Mouse (Mus musculus) forebrain, embryonic 13.5 days (tissue): ENCODE data around the gene Gm6401. TPM values are rescaled to one million over a fixed set of nuclear protein-coding genes. Genes with fewer than 3 reads are reported as not detected.
"Not testable (repeated sequence)": the region's sequence is repeated elsewhere in the genome, so short reads cannot be mapped to it uniquely, and the experiment has no call there.

ENCODE experiments used
- ATAC-seq: fragments of 200-750 bp; cut with Nextera tagmentation; 2 replicates; pipeline ENCODE4 v1.8.0; 2017
- H3K27ac ChIP-seq: fragments of 300-500 bp; sonication (generic); 2 replicates; pipeline ENCODE4 v1.5.1; 2015; ENCODE audit warnings: inconsistent platforms, mild to moderate bottlenecking, moderate library complexity
- H3K27me3 ChIP-seq: fragments of 300-500 bp; sonication (generic); 2 replicates; pipeline ENCODE4 v1.6.1; 2015; ENCODE audit warnings: mild to moderate bottlenecking, inconsistent platforms
- H3K36me3 ChIP-seq: fragments of 300-500 bp; sonication (generic); 2 replicates; pipeline ENCODE4 v1.6.1; 2015; ENCODE audit warnings: mild to moderate bottlenecking, inconsistent platforms; ENCODE audit not compliant: poor library complexity, severe bottlenecking
- H3K4me1 ChIP-seq: fragments of 300-500 bp; sonication (generic); 2 replicates; pipeline ENCODE4 v1.6.1; 2015; ENCODE audit warnings: inconsistent platforms
- H3K4me2 ChIP-seq: fragments of 300-500 bp; sonication (generic); 2 replicates; pipeline ENCODE4 v1.6.1; 2015; ENCODE audit warnings: inconsistent platforms, mild to moderate bottlenecking, moderate library complexity
- H3K4me3 ChIP-seq: fragments of 300-500 bp; sonication (generic); 2 replicates; pipeline ENCODE4 v1.5.1; 2015; ENCODE audit warnings: mild to moderate bottlenecking, inconsistent platforms
- H3K9ac ChIP-seq: fragments of 300-500 bp; sonication (generic); 2 replicates; pipeline ENCODE4 v1.6.1; 2015; ENCODE audit warnings: mild to moderate bottlenecking, inconsistent platforms
- H3K9me3 ChIP-seq: fragments of 300-500 bp; sonication (generic); replicated peaks from 2 replicates; pipeline ENCODE4 v1.6.1; 2016; ENCODE audit warnings: inconsistent platforms
- WGBS: fragments of 180-500 bp; shearing (Covaris S2); methylation state at CpG from one replicate; pipeline ENCODE4 v1.1.7; 2015; 5-methylcytosine and 5-hydroxymethylcytosine counted together
- polyA plus RNA-seq: library from polyadenylated mRNA; unstranded; fragments of >200 nt; fragmentation: Nextera tagmentation; extraction: Ambion mirVana; gene quantifications from 2 replicates; pipeline ENCODE4 v1.2.1, GENCODE M21; 2015

The Gm6401 gene
- not detected in 2 replicates for polyA plus RNA-seq

- not testable (repeated sequence) for H3K9me3 ChIP-seq, H3K27ac ChIP-seq, ATAC-seq, H3K36me3 ChIP-seq, H3K4me2 ChIP-seq, H3K27me3 ChIP-seq, H3K4me1 ChIP-seq, H3K4me3 ChIP-seq, H3K9ac ChIP-seq
- 74% methylated on average over 1 of the region's 1 CpGs for WGBS
Observed at GRCm38 (mm10) chr14:41967827-41968226, at the start of gene Gm6401. Gm6401 (minus strand) TSS chr14:41967927.

- not testable (repeated sequence) for H3K9me3 ChIP-seq, H3K36me3 ChIP-seq, H3K27me3 ChIP-seq, H3K9ac ChIP-seq, H3K4me2 ChIP-seq, H3K4me1 ChIP-seq, H3K27ac ChIP-seq, ATAC-seq, H3K4me3 ChIP-seq
- WGBS: 60% methylated on average over 1 of the region's 1 CpGs
Observed at GRCm38 (mm10) chr14:41983225-41983624, 15.5 kb upstream of the Gm6401 start, which contains the start of gene Gm3543. Gm3543 (minus strand) TSS chr14:41983325.

- H3K4me3 ChIP-seq: not testable (repeated sequence)
- 60% methylated on average over 3 of the region's 3 CpGs for WGBS
Observed at GRCm38 (mm10) chr14:41968596-41968995, 869 bp upstream of the Gm6401 start.

GRCm38 (mm10) chr14:41964095-41964494 is 3.6 kb downstream of the Gm6401 start:
- not testable (repeated sequence) for H3K36me3 ChIP-seq, ATAC-seq, H3K27ac ChIP-seq, H3K9me3 ChIP-seq, H3K4me1 ChIP-seq, H3K4me2 ChIP-seq, H3K9ac ChIP-seq, H3K4me3 ChIP-seq, H3K27me3 ChIP-seq
- 68% methylated on average over 4 of the region's 4 CpGs for WGBS

More at GRCm38 (mm10) chr14:41968596-41968995, 869 bp upstream of the Gm6401 start:
- not testable (repeated sequence) for H3K4me1 ChIP-seq, H3K9me3 ChIP-seq, H3K36me3 ChIP-seq, ATAC-seq, H3K27ac ChIP-seq, H3K4me2 ChIP-seq, H3K9ac ChIP-seq, H3K27me3 ChIP-seq

GRCm38 (mm10) chr14:41943695-41944094 is 24.0 kb downstream of the Gm6401 start, which contains the start of gene 1700024B05Rik:
1700024B05Rik (plus strand) TSS chr14:41943995.
- WGBS: 76% methylated on average over 2 of the region's 2 CpGs
- not testable (repeated sequence) for H3K27ac ChIP-seq, H3K9me3 ChIP-seq, H3K36me3 ChIP-seq, H3K9ac ChIP-seq, ATAC-seq, H3K4me1 ChIP-seq, H3K4me2 ChIP-seq, H3K4me3 ChIP-seq, H3K27me3 ChIP-seq

- H3K9ac ChIP-seq, H3K9me3 ChIP-seq, H3K4me3 ChIP-seq, ATAC-seq, H3K4me2 ChIP-seq, H3K36me3 ChIP-seq, H3K4me1 ChIP-seq, H3K27ac ChIP-seq, H3K27me3 ChIP-seq: not testable (repeated sequence)
- WGBS: no CpG with 5 or more reads among the region's 1 CpGs
Observed at GRCm38 (mm10) chr14:41924649-41925048, 43.1 kb downstream of the Gm6401 start, which contains the start of gene 1700049E17Rik1. 1700049E17Rik1 (plus strand) TSS chr14:41924949.

Other genes starting within 250 kb of the Gm6401 start
- gene Gm7929, start 217.3 kb downstream of the Gm6401 start, polyA plus RNA-seq: not detected in 2 replicates
- gene Gm47189, start 195.5 kb downstream of the Gm6401 start, polyA plus RNA-seq: not detected in 2 replicates
- not detected in 2 replicates for gene Gm7980, start 60.6 kb downstream of the Gm6401 start, polyA plus RNA-seq
- not detected in 2 replicates for gene 1700049E17Rik1, start 43.0 kb downstream of the Gm6401 start, polyA plus RNA-seq
- gene 1700024B05Rik, start 23.9 kb downstream of the Gm6401 start, polyA plus RNA-seq: not detected in 2 replicates
- gene Gm3543, start 15.4 kb upstream of the Gm6401 start, polyA plus RNA-seq: not detected in 2 replicates
- not detected in 2 replicates for gene Gm7951, start 149.4 kb upstream of the Gm6401 start, polyA plus RNA-seq
- gene Gm17027, start 194.7 kb upstream of the Gm6401 start, polyA plus RNA-seq: not detected in 2 replicates
- gene Gm3573, start 222.9 kb upstream of the Gm6401 start, polyA plus RNA-seq: not detected in 2 replicates